Mouse (Mus musculus): Measurements from ENCODE around the gene Nrxn3. TPM values are rescaled to one million over a fixed set of nuclear protein-coding genes. Genes with fewer than 3 reads are reported as not detected.

Nrxn3 gene
- total RNA-seq, 2 experiments from 2014 or later: 0.05 TPM; not detected in 1

DNA sequence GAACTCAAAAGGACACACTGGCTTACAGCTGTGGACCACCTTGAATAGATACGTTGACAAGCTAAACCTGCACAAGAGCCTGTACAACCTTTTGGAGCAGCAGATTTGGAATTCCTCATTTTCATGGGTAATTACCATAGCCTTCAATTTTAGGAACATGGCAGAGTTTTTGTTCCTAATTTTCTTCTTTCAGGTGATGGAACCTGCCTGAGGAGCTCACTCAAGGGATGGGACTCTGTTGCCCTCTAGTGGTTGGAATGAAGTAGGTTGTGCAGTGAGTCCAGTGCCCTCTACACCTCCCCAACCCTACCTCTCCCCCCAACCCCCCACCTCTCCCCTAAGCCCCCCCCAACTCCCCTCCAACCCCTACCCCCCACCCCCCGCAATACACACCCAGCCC is 411.7 kb downstream of the Nrxn3 start:
- Histone ChIP-seq H3K27ac (no peak overlapping the region), H3K4me3 (no peak overlapping the region)
- intact Hi-C loops (cut with DNase I): no loop called here
- no peak for DNase-seq
- TF ChIP-seq CTCF (IDR thresholded peaks at IDR 0.05): peak; percentile 33; the same call in 1 of the 2 replicates

DNA sequence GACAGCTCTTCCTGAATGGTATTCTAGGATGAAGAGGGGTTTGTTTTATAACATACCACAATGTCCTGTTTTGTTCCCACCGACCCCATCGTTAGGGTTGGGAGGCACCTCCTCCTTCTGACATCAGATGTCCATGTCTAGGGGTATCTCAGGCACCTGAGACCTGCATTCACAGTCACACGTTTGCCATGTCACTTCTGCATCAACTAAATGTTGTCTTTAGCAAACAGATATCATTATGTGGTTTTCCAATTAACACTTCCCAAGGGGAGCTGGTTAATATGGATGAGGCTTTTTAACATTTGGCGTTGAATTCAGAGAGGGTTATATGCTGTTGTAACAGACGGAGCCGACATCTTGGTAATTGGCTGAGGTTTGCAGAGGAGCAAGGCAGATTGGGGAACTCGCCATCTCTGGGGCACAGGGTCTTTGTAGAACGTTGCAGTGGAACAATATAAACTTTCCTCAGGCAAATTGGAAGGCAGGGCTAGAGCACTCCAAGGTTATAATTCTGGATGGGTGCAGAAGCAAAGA is 412.2 kb downstream of the Nrxn3 start:
- Histone ChIP-seq H3K4me3 (no peak overlapping the region), H3K27ac (no peak overlapping the region)
- intact Hi-C loops (cut with DNase I): no loop called here
- no peak for TF ChIP-seq CTCF (IDR thresholded peaks at IDR 0.05)
- no peak for DNase-seq

DNA sequence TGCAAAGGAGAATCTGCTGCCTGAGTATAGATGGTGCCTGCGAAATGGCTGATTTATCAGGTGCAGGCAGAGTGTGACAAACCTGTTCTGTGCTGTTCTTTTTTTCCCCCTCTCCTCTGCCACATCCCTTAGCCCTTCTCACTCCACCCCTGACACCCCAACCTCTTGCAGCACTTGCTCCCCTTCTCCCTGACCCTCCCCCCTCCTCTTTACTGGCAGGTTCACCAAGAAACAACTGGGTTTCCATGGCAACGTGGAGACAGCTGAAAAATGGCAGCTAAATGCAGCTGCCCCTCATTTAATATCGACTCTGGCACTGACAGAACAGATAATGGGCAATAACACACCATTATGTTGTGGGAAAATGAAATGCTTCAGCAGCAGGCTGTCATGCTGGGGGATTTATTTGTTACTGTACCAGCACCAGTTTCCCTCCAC is 426.3 kb downstream of the Nrxn3 start:
- no peak for DNase-seq

DNA sequence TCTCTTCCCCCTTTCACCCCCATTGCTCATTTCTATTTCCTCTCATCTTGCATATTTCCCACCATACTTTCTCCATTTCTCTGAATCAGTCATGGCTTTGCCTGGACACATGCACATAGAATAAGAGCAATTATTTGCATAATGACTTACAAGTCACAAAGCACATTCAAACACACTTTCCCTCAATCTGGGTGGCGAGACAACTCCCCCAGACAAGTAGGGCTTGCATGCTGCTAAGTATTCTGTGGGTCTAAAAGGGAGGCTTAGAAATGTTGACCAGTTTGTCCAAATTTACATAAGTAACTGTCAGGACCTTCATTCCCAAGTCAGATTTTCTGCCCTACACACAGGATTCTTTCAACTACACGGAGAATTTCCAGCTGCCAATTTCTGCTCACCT is 426.8 kb downstream of the Nrxn3 start:
- no peak overlapping the region for H3K27ac ChIP-seq
- no peak overlapping the region for H3K4me3 ChIP-seq
- intact Hi-C loops (cut with DNase I): no loop called here
- no peak for DNase-seq
- TF ChIP-seq CTCF (IDR thresholded peaks at IDR 0.05): no peak

More for the DNA sequence above, 426.3 kb downstream of the Nrxn3 start:
- TF ChIP-seq CTCF (IDR thresholded peaks at IDR 0.05): no peak
- intact Hi-C loops (cut with DNase I): no loop called here
- H3K4me3 ChIP-seq: no peak overlapping the region
- no peak overlapping the region for H3K27ac ChIP-seq

DNA sequence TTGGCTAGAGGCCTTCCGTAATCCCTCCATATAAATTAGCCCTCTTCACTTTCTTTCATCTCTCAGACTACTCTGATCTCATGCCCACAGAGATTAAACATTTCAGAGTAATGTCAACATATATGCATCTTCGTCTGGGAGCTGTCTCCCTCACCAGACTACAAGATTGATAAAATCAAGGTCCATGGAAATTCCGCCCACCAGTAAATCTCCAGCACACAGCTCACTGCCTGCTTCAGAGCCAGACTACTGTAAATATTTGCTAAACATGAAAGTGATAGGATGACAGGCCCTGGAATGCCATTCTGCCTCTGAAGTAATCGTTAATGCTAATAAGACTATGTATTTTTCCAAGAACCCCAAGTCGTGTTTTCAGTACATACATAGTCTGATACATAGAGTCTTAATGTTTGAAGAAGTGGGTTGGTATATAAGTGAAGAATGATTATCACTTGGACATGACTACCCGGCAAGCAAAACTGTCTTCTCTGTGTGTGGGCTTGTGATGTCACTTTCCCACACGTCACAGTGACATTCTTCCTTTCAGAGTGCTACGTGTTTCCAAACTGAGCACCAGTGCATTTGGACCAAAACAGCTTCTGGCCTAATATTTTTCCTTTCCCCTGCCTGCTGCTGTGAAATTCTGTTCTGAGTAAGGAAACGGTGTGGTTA is 433.5 kb downstream of the Nrxn3 start:
- intact Hi-C loops (cut with DNase I): no loop called here
- TF ChIP-seq CTCF (IDR thresholded peaks at IDR 0.05): no peak
- H3K27ac ChIP-seq: no peak overlapping the region
- DNase-seq: no peak
- no peak overlapping the region for H3K4me3 ChIP-seq

DNA sequence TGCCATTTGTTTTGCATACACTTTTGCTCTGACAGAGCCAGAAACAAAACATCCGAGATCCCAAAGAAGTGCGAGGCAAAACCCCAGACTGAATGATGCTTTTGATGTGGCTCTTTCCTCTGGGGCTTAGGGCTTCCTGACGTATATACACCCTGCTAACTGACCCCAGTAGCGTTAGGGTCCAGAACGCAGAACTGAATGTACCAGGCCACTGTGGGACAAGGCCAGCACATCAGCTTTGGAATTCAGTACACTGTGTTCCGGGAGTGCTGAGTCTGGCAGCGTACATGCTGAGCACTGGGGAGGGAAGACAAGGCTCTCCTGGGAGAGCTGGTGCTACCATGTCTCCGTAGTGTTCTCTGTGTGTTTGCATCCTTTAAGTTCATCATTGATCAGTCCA is 436.7 kb downstream of the Nrxn3 start:
- no peak for DNase-seq
- no peak for TF ChIP-seq CTCF (IDR thresholded peaks at IDR 0.05)
- Histone ChIP-seq H3K4me3 (no peak overlapping the region), H3K27ac (no peak overlapping the region)
- intact Hi-C loops (cut with DNase I): no loop called here

DNA sequence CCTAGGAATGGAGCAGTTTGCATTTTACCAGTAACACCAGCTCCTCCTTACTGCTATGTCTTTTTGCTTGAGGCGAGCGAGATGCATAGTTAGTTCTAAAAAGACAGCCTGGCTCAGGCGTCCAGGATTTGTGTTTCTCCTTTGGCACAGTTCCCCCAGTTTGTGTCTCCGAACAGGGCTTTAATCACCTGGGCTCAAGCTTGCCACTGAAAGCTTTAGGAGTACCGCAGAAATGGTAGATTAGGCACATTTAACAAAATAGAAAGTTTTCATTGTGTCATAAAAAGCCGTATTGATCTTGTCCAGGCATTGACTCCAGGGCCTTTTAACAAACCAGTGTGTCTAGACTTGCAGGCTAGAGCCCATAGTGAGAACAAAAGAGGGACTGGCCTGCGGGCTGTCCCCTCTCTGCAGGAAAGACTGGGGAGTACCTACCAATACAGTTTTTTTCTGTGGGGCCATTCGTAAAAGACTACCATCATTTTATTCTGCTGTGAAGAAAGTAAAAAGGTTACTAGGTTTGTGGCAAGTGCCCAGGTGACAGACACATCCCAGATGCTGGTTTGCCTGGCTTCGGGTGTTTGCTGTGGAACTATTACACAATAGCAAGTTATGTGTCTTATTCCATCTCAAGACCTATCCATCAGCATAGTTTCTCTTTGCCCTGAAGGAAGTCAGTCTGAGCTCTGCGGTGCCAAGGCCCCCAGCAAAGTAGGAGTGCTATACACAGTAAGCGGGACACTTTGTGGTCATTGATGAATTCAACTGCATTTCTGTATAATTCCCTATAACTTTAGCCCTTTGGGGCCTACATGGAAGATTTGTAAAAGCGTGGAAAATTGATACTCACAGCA is 451.9 kb downstream of the Nrxn3 start:
- H3K4me3 ChIP-seq: no peak overlapping the region
- intact Hi-C loops (cut with DNase I): no loop called here
- H3K27ac ChIP-seq: no peak overlapping the region
- DNase-seq: no peak
- no peak for TF ChIP-seq CTCF (IDR thresholded peaks at IDR 0.05)

DNA sequence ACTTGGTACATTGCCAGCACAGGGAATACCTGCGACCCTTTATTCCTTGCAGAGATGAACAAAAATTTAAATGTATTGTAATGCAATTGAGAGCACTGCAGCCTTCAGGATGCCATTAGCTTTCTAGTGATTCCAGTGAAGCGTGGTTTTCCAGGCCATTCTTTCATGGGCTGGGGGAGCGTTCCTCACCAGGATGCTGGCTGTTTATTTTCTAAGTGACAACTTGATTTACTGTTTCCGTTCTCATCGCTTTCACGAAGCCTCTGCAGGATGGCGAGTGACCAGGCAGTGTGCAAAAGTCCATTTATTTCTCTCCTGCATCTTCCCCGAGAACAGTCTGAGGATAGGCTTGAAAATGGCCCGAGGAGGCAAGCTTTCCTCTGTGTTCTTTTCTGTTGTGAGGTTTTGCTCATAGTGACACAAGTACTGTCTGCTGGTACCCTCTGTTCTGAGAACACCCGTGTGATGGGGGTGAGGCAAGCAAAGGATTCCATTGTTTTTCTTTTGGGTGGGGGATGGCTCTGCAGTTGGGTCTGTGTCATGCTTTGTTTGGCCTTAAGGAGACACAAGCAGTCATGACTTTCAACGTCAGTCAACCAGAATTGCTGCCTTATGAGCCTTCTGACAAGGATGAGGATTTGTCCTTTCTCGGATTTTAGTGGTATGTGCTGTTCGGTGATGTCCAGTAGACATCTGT is 457.4 kb downstream of the Nrxn3 start:
- intact Hi-C loops (cut with DNase I): no loop called here
- Histone ChIP-seq H3K4me3 (no peak overlapping the region), H3K27ac (no peak overlapping the region)
- no peak for TF ChIP-seq CTCF (IDR thresholded peaks at IDR 0.05)
- DNase-seq: no peak

DNA sequence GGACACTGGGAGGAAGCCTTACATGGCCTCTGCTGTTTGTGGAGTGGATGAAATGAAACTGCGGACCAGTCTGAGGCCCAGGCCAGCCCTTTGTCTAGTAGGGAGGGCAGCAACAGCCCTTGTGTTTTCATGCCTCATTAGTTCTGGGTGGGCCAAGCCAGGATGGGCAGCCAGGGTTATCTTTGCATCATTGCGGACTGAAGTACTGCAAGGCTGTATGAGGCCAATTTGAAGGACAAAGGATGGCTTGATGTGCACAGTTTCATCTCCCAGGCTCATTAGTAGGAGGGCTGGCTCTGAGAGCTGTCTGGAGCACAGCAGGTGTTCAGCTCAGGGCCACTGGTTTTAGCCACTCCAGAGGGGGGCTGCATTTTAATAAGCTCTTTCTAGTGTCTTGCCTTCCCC is 458.5 kb downstream of the Nrxn3 start:
- TF ChIP-seq CTCF (IDR thresholded peaks at IDR 0.05): no peak
- intact Hi-C loops (cut with DNase I): no loop called here
- no peak overlapping the region for H3K27ac ChIP-seq
- no peak for DNase-seq
- H3K4me3 ChIP-seq: no peak overlapping the region

DNA sequence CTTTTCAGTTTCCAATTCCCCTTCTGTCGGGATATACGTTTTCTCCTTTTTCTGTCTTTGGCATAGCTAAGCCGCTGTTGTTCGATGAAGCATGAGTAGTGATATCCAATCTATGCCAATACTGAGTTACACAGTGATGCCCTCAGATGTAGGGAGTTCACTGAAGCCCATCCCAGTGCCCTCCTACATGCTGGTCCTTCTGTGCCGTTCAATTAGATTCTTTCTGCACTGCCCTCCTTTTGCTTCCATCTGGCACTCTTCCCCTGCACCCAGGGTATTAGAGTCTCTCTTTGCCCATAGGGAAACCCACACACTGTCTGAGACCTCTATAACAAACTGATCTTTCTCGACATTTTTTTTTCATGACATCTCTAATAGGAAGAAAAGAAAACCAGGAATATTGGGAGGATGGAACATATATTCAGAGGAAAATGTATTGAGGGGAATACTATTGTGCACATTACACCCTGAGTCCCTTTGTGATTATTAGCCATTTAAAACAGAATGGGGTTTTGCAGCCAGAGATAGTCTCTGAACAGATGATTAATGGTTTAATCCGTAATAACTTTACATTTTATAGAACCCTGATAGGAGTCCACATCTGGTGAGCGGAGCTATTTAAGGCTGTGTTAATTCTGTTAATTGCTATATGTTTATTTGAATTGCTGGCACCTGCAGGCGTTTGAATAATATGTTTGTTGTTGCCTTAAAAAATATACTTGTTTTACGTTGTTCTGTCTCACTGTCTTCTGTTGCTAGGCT is 476.3 kb downstream of the Nrxn3 start:
- DNase-seq: no peak
- intact Hi-C loops (cut with DNase I): no loop called here
- Histone ChIP-seq H3K27ac (no peak overlapping the region), H3K4me3 (no peak overlapping the region)
- TF ChIP-seq CTCF (IDR thresholded peaks at IDR 0.05): no peak

DNA sequence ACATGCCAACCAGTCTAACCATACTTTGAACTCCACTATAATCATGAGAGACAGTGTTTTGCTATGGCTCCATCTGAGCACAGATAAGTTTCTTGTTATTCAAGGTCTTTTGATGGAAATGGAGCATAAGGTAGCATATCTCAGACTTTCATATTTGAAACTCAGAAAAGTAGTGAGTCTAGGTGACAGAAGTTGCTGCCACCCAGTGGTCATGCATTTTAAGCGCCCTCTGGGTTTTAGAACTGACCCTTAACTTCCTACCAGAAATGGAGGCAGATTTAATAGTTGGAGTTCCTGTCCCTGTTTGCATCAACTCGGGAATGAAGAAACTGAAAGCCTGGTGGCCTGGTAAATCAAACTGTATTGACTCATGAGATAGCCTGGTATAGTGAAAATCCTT is 488.9 kb downstream of the Nrxn3 start:
- Histone ChIP-seq H3K4me3 (no peak overlapping the region), H3K27ac (no peak overlapping the region)
- no peak for TF ChIP-seq CTCF (IDR thresholded peaks at IDR 0.05)
- intact Hi-C loops (cut with DNase I): no loop called here
- DNase-seq: no peak

DNA sequence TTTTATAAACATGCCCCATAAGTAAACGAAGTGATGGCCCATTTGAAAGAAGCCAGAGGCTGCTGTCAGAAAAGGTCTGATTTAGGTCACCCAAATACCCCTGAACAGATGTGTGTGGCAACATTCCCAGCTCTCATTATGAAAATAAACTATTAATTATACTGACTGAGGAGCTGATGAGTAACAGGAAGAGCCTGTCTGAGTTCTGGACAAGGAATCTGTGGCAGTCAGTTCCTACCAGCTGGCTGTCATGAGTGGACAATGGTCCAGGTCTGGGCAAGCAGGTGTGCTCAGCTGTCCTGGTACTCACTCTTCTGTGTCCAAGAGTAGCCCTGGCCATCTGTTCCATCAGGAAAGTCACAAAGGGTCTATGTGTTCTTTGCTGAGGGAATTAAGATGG is 517.1 kb downstream of the Nrxn3 start:
- no peak overlapping the region for H3K4me3 ChIP-seq
- no peak for DNase-seq
- intact Hi-C loops (cut with DNase I): no loop called here
- no peak for TF ChIP-seq CTCF (IDR thresholded peaks at IDR 0.05)
- H3K27ac ChIP-seq: no peak overlapping the region
